Mouse (Mus musculus): ENCODE results near the gene Dlg1.

Dlg1 gene

DNA sequence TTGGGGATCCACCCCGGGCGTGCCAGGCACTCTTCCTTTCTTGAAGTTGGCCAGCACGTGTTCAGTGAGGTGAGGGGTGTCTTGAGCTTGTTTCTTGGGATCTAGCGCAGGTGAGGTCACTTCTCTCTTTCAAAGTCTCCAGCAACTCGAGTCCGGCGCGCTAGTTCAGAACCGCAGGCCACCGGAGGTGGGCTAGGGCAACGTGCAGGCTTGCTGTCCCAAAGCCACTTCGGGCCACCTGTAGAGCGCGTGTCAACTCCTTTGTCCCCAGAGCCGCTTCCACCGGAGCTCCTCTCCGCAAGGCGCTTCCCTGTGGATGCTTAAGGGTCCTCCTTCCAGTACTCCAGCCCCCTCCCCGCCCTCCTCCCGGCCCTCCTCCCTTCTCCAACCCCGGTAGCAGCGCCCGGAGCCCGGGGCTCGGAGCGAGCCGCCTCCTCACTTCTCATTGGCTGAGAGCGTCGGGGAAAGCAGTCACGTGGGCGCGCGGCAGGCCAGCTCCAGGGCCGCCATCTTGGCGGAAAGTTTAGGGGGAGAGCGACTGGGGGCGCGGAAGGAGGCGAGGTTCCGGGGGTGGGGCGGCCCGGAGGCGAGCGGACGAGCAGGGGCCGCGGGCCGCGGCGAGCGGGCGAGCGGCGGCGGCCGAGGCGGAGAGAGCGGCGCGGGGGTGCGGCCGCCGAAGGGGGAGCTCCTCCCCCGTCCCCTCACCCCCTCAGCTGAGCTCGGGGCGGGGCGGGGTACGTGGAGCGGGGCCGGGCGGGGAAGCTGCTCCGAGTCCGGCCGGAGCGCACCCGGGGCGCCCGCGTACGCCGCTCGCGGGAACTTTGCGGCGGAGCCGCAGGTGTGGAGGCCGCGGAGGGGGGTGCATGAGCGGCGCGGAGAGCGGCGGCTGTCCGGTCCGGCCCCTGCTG is at the start of gene Dlg1:
Gene Dlg1, plus strand, starts transcription at position 65 of the 908 bp plus-strand sequence.
- peak; percentile 83 for ATAC-seq (ENCODE audit: insufficient number of reproducible peaks, low FRiP score, low TSS enrichment)

DNA sequence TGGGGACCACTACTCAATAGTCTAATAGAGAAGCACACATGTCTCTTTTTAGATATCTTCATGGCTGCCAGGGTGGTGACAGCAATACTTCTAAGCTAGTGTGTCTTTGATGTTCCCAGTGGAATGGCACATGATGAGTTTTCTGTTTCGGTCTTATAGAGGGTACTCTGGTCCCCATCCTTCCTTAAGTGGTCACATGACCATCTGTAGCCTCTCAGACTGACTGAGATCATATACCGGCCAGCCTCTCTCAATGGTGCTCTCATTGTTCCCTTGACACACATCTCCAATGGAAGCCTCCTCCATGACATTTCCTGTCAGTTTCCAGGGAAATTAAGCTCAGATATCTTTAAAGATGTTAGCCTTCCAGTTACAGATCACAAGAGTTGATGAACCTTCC is 46.9 kb upstream of the Dlg1 start:
- no peak for ATAC-seq (ENCODE audit: insufficient number of reproducible peaks, low FRiP score, low TSS enrichment)

DNA sequence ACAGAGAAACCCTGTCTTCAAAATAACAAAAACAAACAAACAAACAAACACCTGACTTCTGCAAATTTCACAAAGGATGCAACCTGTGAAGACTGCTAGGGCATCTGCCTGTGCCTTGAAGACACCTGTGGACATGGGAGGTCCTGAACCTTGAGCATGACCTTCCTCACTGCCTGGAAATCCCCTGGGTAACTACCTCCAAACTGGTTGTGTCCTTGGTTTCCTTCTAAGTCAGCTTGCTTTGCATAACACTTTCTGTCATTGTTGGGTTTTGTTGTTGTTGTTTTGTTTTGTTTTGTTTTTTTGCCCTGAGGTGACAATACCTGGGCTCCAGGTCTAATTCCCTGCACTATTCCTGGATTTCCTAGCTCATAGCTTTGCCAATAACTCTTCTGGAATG is 46.1 kb upstream of the Dlg1 start:
- no peak for ATAC-seq (ENCODE audit: insufficient number of reproducible peaks, low FRiP score, low TSS enrichment)

DNA sequence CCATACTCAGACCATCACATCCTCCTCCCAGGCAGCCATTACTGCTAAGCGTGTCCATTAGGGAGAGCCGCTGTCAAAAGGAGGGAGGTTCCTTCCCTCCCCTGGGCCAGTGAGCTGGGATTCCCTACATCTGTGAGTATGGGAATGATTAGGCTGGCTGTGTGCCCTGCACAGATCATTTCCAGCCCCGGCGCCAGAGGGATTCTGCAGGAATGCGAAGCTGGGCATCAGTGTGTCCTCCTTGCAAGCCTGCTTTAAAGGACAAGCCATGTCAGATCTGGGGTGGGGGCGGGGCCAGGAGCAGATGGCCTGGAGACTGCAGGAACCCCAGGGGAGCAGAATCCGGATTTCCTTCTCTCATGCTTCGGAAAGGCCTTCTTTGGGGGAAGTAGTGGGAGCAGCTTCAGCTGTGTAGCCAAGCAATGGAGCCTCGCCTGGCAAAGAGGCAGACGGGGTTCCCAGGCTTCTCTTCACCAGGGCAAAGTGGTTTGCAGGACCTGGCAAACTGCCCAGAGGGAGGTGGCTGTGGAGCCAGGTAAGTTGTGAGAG is 45.3 kb upstream of the Dlg1 start:
- ATAC-seq (ENCODE audit: insufficient number of reproducible peaks, low FRiP score, low TSS enrichment) = peak; percentile 77

DNA sequence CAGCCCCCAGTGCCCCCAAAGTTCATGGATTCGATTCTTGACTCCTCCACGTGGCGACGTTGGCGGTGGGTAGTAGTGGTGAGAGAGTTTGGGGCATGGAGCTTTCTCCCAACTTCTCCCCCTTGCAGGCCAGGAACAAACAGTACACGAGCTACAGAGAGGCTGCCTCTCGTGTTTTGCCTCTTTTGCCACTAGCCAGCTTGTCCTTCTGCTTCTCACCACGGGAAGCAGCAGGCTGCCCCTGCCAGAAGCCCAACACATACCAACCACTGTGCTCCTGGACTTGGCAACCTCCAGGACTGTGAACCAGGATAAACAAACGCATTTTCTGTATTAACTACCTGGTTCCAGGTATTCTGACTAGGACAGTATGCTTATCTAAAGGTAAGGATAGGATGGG is 44.6 kb upstream of the Dlg1 start:
- ATAC-seq (ENCODE audit: insufficient number of reproducible peaks, low FRiP score, low TSS enrichment) = peak; percentile 54

DNA sequence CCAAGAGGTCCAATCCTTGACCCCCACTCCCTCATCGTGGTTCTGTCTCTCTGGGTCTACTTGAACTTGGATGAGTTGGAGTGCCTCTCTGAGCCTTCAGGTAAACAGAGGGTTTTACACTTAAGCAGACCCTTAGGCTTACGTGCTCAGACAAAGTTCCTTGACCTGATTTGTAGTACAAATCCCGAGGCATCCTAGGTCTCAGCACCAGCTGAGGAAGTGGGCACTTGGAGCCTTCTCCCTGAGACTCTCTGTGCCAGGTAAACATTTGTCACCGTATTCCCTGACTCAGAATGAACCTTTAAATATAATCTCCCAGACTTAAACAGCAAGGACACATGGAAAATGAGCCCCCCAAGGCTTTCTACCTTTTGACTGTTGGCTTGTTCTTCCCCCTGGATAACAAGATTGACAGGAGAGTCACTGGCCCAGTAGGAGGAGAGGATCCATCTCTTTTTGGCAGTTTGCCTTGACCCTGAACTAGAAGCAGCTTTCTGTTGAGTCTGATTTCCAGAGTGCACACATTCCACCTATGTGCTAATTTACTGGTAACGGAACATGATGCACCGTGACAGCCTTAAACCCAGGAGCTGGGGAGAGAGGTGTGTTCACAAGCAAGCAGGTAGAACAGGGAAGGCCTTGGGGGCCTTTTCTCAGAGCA is 43.4 kb upstream of the Dlg1 start:
- ATAC-seq (ENCODE audit: insufficient number of reproducible peaks, low FRiP score, low TSS enrichment) = no peak

DNA sequence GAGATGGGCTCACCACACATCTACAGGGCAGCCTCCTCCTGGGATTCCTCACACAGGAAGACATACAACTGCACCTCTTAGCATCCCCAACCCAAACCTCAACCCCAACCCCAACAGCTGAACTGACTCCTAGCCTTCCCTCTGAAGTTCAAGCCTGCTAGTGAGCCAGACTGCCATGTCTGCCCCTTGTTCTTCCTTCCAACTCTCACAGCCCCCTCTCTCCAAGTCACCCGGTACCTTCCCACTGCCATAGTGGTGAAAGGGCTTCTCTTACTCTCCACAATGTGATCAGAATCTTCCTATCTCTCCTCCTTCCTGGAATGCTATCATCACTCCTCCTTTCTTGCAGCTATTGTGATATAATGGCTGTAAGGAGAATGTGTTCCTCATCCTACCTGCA is 40.9 kb upstream of the Dlg1 start:
- no peak for ATAC-seq (ENCODE audit: insufficient number of reproducible peaks, low FRiP score, low TSS enrichment)

DNA sequence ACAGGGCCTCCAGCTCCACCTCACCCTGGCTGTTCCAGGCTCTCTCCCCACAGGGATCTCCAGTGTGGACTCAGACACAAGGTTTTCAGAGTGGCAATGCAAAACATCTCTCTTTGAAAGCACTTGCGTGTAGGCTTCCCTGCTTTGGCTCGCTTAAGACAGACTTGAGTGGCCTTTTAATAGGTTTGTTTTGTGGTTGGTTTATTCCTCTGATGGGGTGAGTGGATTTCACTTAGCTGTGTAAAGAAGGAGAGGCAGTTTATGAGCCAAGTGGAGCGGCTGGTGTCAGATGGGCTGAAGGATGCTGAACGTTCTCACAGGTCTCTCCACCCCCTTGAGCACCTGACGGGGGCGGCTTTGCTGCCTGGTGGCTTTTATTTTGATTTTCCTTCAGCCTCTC is 40.1 kb upstream of the Dlg1 start:
- no peak for ATAC-seq (ENCODE audit: insufficient number of reproducible peaks, low FRiP score, low TSS enrichment)

DNA sequence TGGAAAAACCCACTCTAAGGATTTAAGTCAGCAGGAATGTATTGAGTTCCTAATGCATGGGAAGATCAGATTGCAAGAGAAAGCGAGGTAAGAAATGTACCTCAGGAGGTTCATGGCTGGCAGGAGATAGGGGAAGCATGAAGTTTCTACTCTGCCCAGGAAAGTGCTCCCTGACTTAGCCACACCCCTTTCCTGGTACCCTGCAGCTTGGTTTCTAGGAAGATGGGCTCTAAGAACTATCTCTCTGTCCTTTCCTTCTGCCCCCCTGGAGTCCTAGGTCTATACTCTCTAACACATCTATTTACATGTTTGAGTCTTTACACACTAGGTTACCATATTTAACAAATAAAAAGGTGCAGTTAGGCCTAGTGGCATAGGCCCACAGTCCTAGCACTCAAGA is 38.5 kb upstream of the Dlg1 start:
- ATAC-seq (ENCODE audit: insufficient number of reproducible peaks, low FRiP score, low TSS enrichment) = no peak

DNA sequence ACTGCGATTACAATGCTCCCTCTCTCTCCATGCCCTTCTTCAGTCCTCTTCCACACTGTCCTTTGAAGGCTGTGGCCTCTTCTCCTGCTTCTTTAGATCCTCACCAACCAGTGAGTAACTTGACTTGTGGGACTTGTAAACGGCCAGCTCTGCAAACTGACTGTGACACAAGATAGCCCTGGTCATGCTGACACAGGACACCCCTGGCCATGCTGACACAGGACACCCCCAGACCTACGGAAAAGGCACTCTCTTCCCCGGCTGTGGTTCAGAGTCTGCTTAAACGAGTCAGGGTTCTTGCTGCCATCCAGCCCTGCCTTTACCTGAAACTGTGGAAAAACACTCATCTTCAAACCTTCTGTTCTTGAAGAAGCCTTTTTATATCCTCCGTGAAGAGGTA is 36.9 kb upstream of the Dlg1 start:
- ATAC-seq (ENCODE audit: insufficient number of reproducible peaks, low FRiP score, low TSS enrichment) = no peak

DNA sequence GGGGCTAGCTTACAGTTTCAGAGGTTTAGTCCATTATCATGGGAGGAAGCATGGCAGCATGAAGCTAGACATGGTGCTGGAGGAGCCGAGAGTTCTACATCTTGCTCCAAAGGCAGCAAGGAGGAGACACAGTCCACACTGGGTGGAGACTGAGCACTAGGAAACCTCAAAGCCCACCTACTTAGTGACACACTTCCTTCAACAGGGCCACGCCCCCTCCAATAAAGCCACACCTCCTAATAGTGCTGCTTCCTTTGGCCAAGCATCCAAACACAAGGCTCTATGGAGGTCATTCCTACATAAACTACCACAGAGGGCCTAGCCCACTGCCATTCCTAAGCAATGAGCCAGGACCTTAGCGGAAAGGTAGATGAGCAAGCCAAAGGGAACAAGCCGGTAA is 32.9 kb upstream of the Dlg1 start:
- no peak for ATAC-seq (ENCODE audit: insufficient number of reproducible peaks, low FRiP score, low TSS enrichment)

DNA sequence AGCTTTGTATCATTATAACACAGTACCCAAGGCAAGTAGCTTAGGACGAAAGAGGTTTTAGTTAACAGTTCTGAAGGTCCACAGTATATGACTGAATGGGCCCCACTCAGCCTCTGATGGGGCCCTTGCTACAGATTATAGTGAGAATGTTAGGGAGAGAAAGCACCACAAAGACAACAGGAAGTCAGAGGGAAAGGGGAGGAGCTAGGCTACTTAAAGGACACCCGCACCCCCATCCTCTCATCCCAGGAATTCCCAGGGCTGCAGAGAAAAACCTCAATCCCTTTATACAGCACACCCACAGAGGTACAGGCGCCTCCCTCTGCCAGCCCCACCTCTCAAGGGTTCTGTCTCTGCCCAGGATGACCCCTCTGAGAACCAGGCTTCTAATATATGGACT is 32.2 kb upstream of the Dlg1 start:
- ATAC-seq (ENCODE audit: insufficient number of reproducible peaks, low FRiP score, low TSS enrichment) = no peak

DNA sequence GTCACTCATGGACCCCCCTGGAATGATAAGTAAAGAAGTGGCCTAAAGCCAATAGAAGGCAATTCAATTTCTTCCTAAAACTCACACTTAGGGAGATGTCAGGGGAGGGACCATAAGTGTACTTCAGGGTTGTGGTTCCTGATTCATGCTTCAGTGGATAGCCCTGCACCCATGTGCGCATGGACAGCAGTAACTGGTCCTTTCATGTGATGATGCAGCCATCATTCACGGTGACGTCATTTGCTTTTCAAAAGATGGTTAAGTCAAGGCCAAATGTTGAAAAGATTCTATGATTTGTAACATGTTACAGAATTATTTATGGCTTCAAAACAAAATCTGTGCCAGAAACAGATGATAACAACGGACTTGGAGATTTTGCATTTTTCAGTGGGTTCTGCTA is 28.9 kb upstream of the Dlg1 start:
- ATAC-seq (ENCODE audit: insufficient number of reproducible peaks, low FRiP score, low TSS enrichment) = no peak

DNA sequence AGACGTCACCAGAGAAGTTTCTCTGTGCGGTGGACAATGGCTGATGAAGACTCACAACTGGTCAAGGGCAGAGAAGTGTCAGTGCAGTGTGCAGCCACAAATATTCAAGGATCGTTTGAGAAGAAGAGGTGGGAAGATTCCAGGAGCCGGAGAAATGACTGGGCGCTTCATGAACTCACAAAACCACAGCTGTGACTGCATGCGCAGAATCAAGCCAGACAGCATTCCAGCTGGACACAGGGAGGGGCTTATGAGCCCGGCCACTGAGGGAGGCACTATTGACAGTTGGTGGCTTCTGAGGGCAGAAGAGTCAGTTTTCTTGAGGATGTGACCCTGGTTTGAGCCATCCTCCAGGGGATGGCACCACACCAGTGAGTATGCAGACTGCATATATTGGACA is 24.9 kb upstream of the Dlg1 start:
- ATAC-seq (ENCODE audit: insufficient number of reproducible peaks, low FRiP score, low TSS enrichment) = no peak

DNA sequence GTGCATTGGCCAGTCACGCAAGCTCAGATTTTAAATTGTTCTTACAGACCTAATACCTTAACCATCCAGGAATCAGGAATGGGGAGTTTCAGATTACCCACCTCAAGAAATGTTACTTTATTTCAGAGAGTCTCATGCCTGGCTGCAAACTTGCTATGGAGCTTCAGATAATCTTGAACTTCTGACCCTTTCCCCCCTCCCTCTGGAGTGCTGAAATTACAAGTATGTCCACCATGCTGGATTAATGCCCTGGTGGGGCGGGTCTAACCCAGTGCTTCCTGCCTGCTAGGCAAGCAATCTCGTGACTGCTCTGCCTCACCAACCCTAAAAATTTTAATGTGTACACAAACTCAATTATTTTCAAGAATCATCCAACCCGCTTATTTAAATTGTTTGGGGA is 23.3 kb upstream of the Dlg1 start:
- no peak for ATAC-seq (ENCODE audit: insufficient number of reproducible peaks, low FRiP score, low TSS enrichment)

DNA sequence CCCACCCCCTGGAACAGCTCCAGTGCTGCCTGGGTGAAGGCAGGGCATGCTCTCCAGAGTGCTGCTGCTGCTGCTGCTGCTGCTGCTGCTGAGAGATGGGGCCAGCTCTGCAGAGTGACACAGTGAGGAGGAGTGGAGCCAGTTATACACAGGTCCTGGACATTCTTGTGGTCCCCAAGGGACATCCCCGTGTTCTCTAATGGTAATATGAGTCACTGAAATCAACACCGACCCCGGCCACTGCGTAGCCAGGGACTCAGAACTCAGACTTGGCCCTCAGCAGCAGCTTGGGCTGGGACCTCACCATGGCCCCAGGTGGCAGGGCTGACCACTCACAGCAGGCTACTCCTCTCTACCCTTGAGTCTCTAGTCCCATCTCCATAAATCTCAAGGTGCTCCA is 21.5 kb upstream of the Dlg1 start:
- no peak for ATAC-seq (ENCODE audit: insufficient number of reproducible peaks, low FRiP score, low TSS enrichment)

DNA sequence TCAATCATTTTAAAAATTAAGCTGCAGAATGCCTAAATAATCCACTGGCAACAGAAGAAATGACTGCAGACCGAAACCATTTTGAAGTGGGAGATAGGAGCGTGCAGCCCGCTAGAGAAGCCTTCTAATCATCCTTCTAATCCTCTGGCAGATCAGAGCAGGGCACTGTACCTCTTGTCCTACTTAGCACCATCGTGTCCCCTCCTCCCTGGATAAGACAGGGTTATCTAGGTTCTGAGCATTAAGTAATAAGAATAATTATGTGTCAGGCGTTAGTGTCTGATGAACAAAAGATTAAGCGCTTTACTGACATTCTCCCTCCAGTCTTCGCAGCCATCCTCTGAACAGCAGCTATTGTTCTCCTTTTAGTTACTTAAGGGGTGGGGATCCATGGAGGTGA is 16.0 kb upstream of the Dlg1 start:
- ATAC-seq (ENCODE audit: insufficient number of reproducible peaks, low FRiP score, low TSS enrichment) = no peak

DNA sequence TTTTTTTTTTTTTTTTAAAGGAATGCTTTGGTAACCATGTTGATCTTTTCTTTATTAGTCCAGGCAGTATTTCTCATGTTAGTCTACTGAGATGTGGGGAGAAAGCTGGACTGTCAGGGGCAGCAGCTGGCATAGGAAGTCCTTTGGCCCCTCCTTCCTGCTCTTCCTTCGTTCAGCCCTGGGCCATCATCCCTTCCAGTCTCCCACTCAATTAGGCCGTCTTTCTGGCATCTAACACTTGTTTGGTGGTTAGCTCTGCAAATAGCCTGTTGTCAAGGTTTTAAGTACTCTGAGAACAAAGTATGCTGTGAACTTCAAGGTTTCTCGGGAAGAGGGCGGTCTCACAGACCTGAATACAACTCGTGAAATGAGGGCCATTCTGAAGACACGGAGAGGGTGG is 12.5 kb upstream of the Dlg1 start:
- no peak for ATAC-seq (ENCODE audit: insufficient number of reproducible peaks, low FRiP score, low TSS enrichment)

DNA sequence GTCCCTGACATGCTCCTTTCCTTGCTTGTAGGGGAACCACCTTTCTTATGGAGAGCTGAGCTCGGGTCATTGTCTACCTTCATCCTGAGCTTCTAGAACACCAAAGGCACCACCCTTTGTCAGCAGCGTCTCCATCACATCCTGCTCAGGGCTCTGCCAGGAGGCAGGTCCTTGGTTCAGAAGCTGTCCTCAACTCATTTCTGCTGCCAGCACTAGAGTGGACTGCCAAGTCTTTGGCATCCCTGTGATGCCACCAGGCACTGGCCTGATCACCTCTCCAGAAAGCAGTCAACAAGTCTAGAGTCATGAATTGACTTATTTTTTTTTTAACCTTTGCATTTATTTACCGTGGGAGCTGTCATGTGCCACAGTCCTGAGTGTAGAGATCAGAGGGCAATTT is 11.7 kb upstream of the Dlg1 start:
- ATAC-seq (ENCODE audit: insufficient number of reproducible peaks, low FRiP score, low TSS enrichment) = peak; percentile 88

DNA sequence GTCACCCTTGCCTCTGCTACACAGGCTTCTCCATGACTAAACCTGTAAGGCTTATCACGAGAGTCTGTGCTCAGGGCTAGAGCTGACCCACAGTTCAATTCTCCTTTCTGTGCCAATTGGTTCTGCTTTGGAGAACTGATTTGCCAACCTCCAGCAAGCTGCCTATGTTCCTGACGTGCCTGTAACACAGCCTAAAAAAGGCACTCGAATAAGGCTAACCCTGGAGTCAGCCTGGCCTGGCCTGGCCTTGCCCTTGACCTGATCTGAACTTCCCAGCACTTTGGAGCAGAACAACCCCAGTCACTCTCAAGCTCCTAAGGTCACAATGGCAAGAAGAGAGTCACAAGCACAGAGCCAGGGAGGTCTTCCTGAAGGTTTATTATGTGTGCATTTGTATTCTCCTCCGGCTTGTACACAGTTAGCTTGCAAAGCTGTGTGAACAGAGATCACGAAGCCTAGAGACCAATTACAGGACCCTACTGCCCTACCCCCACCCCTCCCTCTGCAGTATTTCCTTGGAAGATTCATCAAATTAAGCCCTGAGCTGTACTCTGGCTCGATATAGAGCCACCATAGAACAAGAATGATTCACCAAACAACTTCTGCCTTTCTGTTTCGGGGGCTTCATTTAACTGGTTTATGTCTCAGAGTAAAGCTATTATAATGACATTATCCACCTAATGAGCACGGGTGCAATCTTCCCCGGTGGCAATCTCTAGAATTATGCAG is 11.0 kb upstream of the Dlg1 start:
- ATAC-seq (ENCODE audit: insufficient number of reproducible peaks, low FRiP score, low TSS enrichment) = peak; percentile 47; the same call in 1 of the 2 replicates

DNA sequence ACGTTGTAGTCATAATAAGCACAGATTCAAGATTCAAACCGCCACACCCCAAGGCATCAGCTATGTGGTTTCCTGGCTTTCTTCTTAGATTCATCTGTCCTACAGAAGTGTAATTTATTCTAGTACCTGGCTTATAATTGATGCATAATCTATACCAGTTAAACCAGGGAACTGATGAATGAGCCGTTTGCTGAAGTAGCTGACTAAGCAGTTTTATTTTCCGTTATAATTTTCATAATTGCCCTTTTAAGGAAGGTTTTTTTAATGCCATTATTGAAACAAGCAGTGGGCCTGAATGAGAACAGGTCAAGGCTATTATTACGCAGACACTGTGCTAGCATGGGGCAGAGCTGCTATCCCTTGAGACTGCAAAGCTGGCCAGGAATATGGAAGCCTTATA is 9.6 kb upstream of the Dlg1 start:
- no peak for ATAC-seq (ENCODE audit: insufficient number of reproducible peaks, low FRiP score, low TSS enrichment)
